Mouse (Mus musculus) erythroid progenitor cell, adult 5-6 weeks (primary cell): Measurements from ENCODE around the gene Dab2. TPM values are rescaled to one million over a fixed set of nuclear protein-coding genes. Genes with fewer than 3 reads are reported as not detected.

ENCODE experiments used
- ATAC-seq: replicated peaks from 2 replicates; pipeline ENCODE4 v1.8.0; 2016; ENCODE audit warnings: moderate number of reproducible peaks, mild to moderate bottlenecking, moderate TSS enrichment, inconsistent platforms; ENCODE audit not compliant: poor library complexity, low FRiP score, severe bottlenecking
- total RNA-seq, 2 experiments: library from RNA; stranded (forward) in 1 of 2; stranded (reverse) in 1 of 2; fragments of 150-400 nt in 1 of 2; fragments of 186-747, 209-891 nt in 1 of 2; gene quantifications; 2 replicates each; pipeline versions ENCODE4 v1.2.3 to v1.2.4; 2015 to 2017; ENCODE audit warnings: low replicate concordance in 2 of 2

The Dab2 gene
- total RNA-seq, 2 experiments from 2014 or later: 5.4 TPM; not detected in 1

DNA sequence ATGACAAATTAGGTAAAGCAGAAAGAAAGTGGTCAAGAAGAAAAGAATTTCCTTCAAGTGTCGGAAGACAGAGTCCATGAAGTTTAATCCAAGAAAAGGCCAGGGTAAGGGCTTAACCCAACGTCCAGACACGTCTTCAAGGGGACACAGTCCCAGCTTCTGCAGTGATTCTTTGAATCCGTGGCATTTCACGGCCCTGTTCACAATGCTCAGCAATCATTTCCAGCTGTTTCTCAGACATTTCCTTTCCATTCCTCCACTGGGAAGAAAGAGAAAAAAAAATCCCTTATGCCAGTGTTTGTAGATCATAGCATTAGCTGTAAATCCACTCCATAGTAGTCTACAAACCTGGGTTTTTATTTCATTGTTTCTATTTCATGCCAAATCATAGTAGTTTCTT is 22.7 kb downstream of the Dab2 start:
- no peak for ATAC-seq

GRCm38 (mm10) chr15:6323577-6323976 is 24.0 kb downstream of the Dab2 start:
- ATAC-seq: no peak

DNA sequence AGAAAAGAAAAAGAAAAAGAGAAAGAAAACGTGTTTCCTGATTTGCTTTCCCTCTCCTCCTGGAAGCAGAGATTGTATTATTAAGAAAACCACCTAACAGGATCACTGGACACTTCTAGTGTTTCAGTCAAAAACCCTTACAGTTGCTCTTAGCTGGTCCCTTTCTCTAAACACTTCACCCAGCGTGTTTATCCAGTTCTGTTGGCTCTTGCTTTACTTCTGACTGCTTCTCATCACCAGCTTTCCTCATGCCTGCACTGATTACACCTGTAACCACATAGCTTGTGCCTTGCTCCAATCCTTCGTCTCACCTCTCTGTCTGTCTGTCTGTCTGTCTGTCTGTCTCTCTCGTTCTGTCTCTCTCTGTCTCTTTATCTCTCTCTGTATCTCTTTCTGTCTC is 25.9 kb downstream of the Dab2 start:
- no peak for ATAC-seq

DNA sequence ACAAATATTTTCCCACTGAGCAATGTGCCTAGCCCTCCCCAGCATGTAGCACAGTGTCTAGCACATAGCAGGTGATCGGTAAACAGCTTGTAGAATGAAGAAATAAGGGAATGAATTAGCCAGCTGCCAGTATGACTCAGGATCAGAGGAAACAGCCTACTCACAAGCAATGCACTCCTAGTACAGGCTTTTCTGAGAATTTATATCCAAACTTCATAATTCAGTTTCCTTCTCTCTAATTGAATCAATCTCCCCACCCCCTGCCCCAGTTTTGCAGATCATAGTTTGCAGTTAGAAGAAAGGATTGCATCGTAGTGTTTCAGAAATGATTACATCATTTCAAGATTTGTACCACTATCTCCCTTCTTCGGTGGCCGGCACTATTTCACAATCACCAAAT is 26.4 kb downstream of the Dab2 start:
- ATAC-seq: no peak

DNA sequence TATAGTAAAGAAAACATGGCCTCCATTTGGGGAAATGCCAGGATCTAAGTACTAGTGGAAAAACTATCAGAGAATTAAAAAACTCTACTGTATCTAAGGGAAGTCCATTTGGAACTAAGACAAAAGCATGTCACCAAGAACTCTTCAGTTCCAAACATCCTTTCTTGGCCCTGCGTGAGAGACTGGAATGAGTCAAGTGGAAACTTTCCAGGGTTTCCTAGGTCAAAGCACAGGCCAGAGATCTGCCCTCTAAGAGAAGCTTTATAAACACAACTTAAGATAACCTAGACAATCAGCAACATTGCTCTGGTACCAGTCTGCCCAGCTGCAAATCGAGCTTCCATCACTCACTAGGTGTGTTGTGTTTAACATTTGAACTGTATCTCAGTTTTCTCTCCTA is 31.8 kb downstream of the Dab2 start:
- no peak for ATAC-seq

DNA sequence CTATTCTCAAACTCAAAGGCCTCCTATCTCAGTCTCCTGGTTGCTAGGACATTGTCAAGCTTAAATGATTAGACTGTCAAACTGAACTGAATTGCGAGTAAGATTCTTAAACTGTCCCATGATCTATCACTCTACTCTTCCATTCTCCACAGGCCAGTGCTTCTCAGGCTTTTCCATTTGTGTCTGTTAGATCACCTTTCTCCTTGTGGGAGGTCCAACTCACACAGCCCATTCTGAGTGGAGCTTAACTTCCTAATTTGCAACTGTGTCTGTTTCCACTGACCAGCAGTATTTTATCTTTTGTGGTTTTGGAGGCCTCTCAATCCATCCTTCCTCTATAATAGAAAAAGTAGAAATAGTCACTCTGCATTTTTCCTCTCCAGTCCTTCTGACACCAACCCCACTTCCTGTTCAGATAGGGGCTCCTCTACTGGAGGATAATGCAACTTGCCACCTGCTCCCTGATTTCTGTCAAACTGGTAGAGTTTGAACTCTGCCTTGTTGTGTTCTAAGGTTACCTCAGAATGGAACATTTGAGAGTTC is 35.1 kb downstream of the Dab2 start:
- no peak for ATAC-seq

GRCm38 (mm10) chr15:6339767-6340166 is 40.2 kb downstream of the Dab2 start:
- ATAC-seq: no peak

- no peak for ATAC-seq
Measured at GRCm38 (mm10) chr15:6340347-6340746, 40.8 kb downstream of the Dab2 start.

DNA sequence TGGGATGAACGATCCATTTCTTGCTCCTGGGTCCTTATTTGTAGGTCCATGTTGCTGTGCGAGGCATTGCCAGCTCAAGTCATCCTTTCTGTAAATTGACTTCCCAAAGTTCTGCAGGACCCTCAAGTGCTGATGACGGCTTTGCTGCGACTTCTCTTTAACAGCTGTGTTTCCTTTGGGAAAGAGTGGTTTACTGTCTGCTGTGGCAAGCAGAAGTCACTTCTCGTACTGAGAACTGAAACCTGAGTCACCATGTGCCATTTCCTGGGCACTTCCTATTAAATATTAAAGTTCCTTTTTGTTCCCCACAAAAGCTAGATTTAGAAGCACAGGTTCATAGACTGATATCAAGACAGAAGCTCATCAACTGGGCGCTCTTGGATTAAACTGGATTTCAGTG is 41.8 kb downstream of the Dab2 start:
- ATAC-seq: no peak

DNA sequence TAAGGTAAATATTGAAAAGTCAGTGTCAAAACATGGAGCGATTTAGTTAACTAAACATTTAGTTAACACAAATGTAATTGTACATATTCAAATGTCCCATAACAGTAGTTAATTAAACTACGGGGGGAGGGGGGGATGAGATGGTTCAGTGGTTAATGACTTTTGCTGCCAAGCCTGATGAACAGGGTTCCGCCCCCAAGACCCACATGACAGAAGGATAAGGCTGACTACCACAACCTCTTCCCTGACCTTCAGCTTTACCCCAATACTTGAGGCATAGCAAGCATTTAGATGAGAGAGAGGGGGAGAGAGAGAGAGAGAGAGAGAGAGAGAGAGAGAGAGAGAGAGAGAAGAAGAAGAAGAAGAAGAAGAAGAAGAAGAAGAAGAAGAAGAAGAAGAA is 54.3 kb downstream of the Dab2 start:
- no peak for ATAC-seq

GRCm38 (mm10) chr15:6359859-6360258 is 60.3 kb downstream of the Dab2 start:
- ATAC-seq: no peak

DNA sequence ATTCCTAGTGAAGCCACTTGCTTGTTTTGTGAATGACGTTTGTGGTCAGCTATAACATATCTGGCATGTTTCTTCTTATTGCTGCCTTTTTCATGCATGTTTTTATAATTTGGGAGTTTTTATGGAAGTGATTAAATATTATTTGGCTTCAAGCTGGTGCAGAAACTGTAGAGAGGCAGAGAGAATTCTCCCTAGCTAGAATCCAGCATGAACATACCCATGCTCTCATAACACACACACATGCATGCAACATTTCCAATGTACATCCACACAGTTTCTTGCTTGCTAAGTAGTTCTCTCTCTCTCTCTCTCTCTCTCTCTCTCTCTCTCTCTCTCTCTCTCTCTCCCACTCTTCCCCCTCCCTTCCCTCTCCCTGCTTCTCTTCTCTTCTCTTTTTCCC is 70.4 kb downstream of the Dab2 start:
- no peak for ATAC-seq

DNA sequence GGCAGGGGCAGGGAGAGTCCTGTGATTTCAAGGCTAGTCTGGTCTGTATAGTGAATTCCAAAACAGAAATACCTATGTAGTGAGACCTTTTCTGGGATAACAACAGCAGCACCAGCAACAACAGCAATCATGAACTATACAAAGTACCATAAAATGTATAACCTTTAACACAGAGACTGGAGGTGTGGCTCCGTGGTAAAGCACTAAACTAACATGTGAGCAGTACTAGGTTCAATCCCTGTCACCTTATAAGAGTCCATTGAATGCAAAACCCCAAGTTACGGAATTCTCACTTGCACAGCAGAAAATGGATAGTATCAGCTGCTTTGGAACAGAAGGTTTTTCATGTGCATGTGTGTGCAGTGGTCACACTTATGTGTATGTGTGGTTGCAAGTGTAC is 71.9 kb downstream of the Dab2 start:
- no peak for ATAC-seq

DNA sequence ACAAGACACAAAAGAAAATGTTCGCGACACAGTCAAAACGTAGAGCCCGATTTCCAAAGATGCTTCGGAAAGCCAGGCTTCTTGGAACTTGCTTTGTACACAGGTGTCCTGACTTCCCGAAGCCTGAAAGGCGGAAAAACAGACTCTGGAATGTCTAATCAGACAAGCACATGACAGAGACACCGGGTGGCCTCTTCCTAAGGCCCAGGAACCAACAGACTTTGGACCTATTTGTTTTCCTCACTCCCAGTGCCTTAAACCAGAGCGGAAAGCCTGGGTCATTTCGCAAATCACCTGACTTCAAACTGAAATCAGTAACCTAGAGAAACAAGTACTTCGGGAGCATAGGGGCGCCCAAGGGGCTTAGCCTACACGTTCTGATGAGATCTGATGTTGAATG is 75.4 kb downstream of the Dab2 start:
- ATAC-seq: no peak

GRCm38 (mm10) chr15:6376001-6376400 is 76.4 kb downstream of the Dab2 start:
- ATAC-seq: no peak

- no peak for ATAC-seq
Measured at GRCm38 (mm10) chr15:6376785-6377184, 77.2 kb downstream of the Dab2 start.

DNA sequence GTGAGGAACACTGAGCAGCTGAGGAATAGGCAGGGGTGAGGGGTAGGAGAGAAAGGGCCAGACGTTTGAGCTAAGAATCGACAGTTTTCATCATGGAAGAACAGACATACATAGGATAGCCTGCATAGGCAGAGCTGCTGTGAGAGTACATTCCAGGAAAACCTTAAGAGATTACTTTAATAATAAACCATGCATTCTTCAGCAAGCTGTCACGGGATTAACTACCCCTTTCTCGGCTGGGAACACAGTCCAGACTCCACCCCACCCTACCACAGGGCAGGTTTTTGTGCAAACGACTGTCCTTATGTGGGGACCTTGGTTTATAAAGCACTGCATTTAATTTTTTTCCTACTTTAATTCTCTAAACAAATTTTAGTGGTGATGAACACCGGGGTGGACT is 84.4 kb downstream of the Dab2 start:
- no peak for ATAC-seq

GRCm38 (mm10) chr15:6385241-6385640 is 85.7 kb downstream of the Dab2 start:
- ATAC-seq: no peak

GRCm38 (mm10) chr15:6386159-6386951 is 86.8 kb downstream of the Dab2 start:
- ATAC-seq: no peak

- ATAC-seq: no peak
Measured at GRCm38 (mm10) chr15:6386961-6387728, 87.6 kb downstream of the Dab2 start.

DNA sequence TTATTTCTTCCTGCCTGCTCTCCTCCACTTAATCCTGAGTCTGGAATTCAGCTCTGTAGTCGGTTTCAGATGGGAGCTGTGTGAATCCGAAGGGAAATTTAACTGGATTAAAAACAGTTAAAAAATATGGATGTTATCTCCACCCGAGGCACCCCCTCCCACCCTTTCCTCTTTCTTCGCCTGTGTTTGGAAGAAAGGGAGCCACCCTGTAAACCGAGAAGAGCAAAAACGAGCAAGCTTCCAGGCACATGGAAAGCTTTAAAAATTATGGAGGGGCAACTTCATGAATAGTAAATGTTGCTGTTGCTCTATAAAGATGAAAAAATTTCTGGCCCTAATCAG is 88.1 kb downstream of the Dab2 start:
- no peak for ATAC-seq
